Mouse (Mus musculus) hindbrain, embryonic 10.5 days (tissue): ENCODE measurements at regions not wholly inside any gene's neighbourhood (a gene's known extent, or its start where the extent isn't known, plus 50 kb on each side); places are given as distances from the start of the nearest gene placed in this dataset.

Experiments used
- DNase-seq: peaks from one replicate; pipeline ENCODE4 v3.0.0-alpha.2; 2017; ENCODE audit warnings: low spot score
- H3K27ac ChIP-seq: fragments of 300-500 bp; sonication (generic); 2 replicates; pipeline ENCODE4 v1.5.1; 2016; ENCODE audit warnings: mild to moderate bottlenecking, moderate library complexity
- H3K27me3 ChIP-seq: fragments of 300-500 bp; sonication (generic); 2 replicates; pipeline ENCODE4 v1.6.1; 2016; ENCODE audit warnings: mild to moderate bottlenecking; ENCODE audit not compliant: poor library complexity, insufficient read depth, severe bottlenecking
- H3K36me3 ChIP-seq: fragments of 300-500 bp; sonication (generic); 2 replicates; pipeline ENCODE4 v1.6.1; 2016; ENCODE audit warnings: mild to moderate bottlenecking, moderate library complexity
- H3K4me1 ChIP-seq: fragments of 300-500 bp; sonication (generic); replicated peaks from 2 replicates; pipeline ENCODE4 v1.6.1; 2016; ENCODE audit warnings: mild to moderate bottlenecking
- H3K4me3 ChIP-seq: fragments of 300-500 bp; sonication (generic); 2 replicates; pipeline ENCODE4 v1.5.1; 2016; ENCODE audit warnings: mild to moderate bottlenecking, moderate library complexity
- H3K9me3 ChIP-seq: fragments of 300-500 bp; sonication (generic); 2 replicates; pipeline ENCODE4 v1.6.1; 2016; ENCODE audit warnings: mild to moderate bottlenecking, moderate library complexity
- WGBS: fragments of 180-500 bp; shearing (Covaris S2); methylation state at CpG from one replicate; pipeline ENCODE4 v1.1.7; 2016; 5-methylcytosine and 5-hydroxymethylcytosine counted together

GRCm38 (mm10) chr8:7205086-7205485, 1456.0 kb downstream of the Efnb2 start:
- no peak overlapping the region for H3K27ac ChIP-seq
- no peaks in the 10 kb centered on the region for H3K27me3 ChIP-seq
- no peaks in the 10 kb centered on the region for H3K36me3 ChIP-seq
- H3K9me3 ChIP-seq = no peaks in the 10 kb centered on the region
- no peak overlapping the region for H3K4me3 ChIP-seq
- no peak for DNase-seq
- H3K4me1 ChIP-seq = no peaks in the 10 kb centered on the region
- 84% methylated on average over 4 of the region's 4 CpGs for WGBS

- Histone ChIP-seq H3K36me3 (no peaks in the 10 kb centered on the region), H3K9me3 (no peaks in the 10 kb centered on the region), H3K4me1 (no peaks in the 10 kb centered on the region), H3K4me3 (no peak overlapping the region), H3K27me3 (no peaks in the 10 kb centered on the region), H3K27ac (no peak overlapping the region)
- no peak for DNase-seq
Observed at GRCm38 (mm10) chr8:7190726-7191125, 1470.3 kb downstream of the Efnb2 start.

GRCm38 (mm10) chr8:7163361-7163760, 1497.7 kb downstream of the Efnb2 start:
- H3K36me3 ChIP-seq = no peaks in the 10 kb centered on the region
- H3K4me1 ChIP-seq = no peaks in the 10 kb centered on the region
- no peaks in the 10 kb centered on the region for H3K27me3 ChIP-seq
- DNase-seq = no peak
- no peak overlapping the region for H3K4me3 ChIP-seq
- H3K27ac ChIP-seq = no peak overlapping the region
- 91% methylated on average over 5 of the region's 5 CpGs for WGBS
- no peaks in the 10 kb centered on the region for H3K9me3 ChIP-seq

- Histone ChIP-seq H3K4me1 (0 out of 2 replicates have a peak, but pooled peaks cover 4% of the 10 kb centered on the region), H3K27me3 (no peaks in the 10 kb centered on the region), H3K27ac (peak overlapping the region; percentile 69), H3K36me3 (no peaks in the 10 kb centered on the region), H3K9me3 (no peaks in the 10 kb centered on the region), H3K4me3 (no peak overlapping the region)
- DNase-seq = peak; percentile 8
- 48% methylated on average over 4 of the region's 4 CpGs for WGBS
Observed at GRCm38 (mm10) chr8:7131746-7132145, 1529.3 kb downstream of the Efnb2 start.

GRCm38 (mm10) chr8:7108849-7109248, 1552.2 kb downstream of the Efnb2 start:
- Histone ChIP-seq H3K4me3 (no peak overlapping the region), H3K27me3 (no peaks in the 10 kb centered on the region), H3K36me3 (no peaks in the 10 kb centered on the region), H3K27ac (no peak overlapping the region), H3K4me1 (no peaks in the 10 kb centered on the region), H3K9me3 (no peaks in the 10 kb centered on the region)
- no peak for DNase-seq

- WGBS = 59% methylated on average over 2 of the region's 2 CpGs
- Histone ChIP-seq H3K36me3 (no peaks in the 10 kb centered on the region), H3K27me3 (no peaks in the 10 kb centered on the region), H3K4me3 (no peak overlapping the region), H3K27ac (no peak overlapping the region), H3K4me1 (peaks cover 4% of the 10 kb centered on the region; the same call in 1 of the 2 replicates), H3K9me3 (no peaks in the 10 kb centered on the region)
- peak; percentile 48 for DNase-seq
Observed at GRCm38 (mm10) chr8:7097577-7097976, 1563.5 kb downstream of the Efnb2 start.

GRCm38 (mm10) chr8:7092831-7093230, 1568.2 kb downstream of the Efnb2 start:
- 68% methylated on average over 2 of the region's 2 CpGs for WGBS

GRCm38 (mm10) chr8:7088123-7088522, 1572.9 kb downstream of the Efnb2 start:
- Histone ChIP-seq H3K27ac (no peak overlapping the region), H3K27me3 (no peaks in the 10 kb centered on the region), H3K36me3 (no peaks in the 10 kb centered on the region), H3K4me1 (no peaks in the 10 kb centered on the region), H3K4me3 (no peak overlapping the region), H3K9me3 (no peaks in the 10 kb centered on the region)
- no peak for DNase-seq
- WGBS = 63% methylated on average over 2 of the region's 2 CpGs

More at GRCm38 (mm10) chr8:7092831-7093230, 1568.2 kb downstream of the Efnb2 start:
- H3K9me3 ChIP-seq = no peaks in the 10 kb centered on the region
- no peak overlapping the region for H3K4me3 ChIP-seq
- H3K36me3 ChIP-seq = no peaks in the 10 kb centered on the region
- DNase-seq = no peak
- no peaks in the 10 kb centered on the region for H3K27me3 ChIP-seq
- no peaks in the 10 kb centered on the region for H3K4me1 ChIP-seq
- H3K27ac ChIP-seq = no peak overlapping the region

- H3K36me3 ChIP-seq = no peaks in the 10 kb centered on the region
- no peaks in the 10 kb centered on the region for H3K9me3 ChIP-seq
- DNase-seq = no peak
- WGBS = 89% methylated on average over 4 of the region's 4 CpGs
- H3K27ac ChIP-seq = no peak overlapping the region
- H3K4me1 ChIP-seq = no peaks in the 10 kb centered on the region
- H3K4me3 ChIP-seq = no peak overlapping the region
- H3K27me3 ChIP-seq = no peaks in the 10 kb centered on the region
Observed at GRCm38 (mm10) chr8:7060255-7060656, 1600.8 kb downstream of the Efnb2 start.

GRCm38 (mm10) chr8:7026247-7026844, 1634.7 kb downstream of the Efnb2 start:
- H3K27me3 ChIP-seq = no peaks in the 10 kb centered on the region
- 88% methylated on average over 3 of the region's 3 CpGs for WGBS

GRCm38 (mm10) chr8:7024336-7024735, 1636.7 kb downstream of the Efnb2 start:
- no peak for DNase-seq
- no peaks in the 10 kb centered on the region for H3K4me1 ChIP-seq
- H3K27me3 ChIP-seq = no peaks in the 10 kb centered on the region
- H3K9me3 ChIP-seq = no peaks in the 10 kb centered on the region
- H3K27ac ChIP-seq = no peak overlapping the region
- H3K36me3 ChIP-seq = no peaks in the 10 kb centered on the region
- no peak overlapping the region for H3K4me3 ChIP-seq
- WGBS = 90% methylated on average over 3 of the region's 3 CpGs

More at GRCm38 (mm10) chr8:7026247-7026844, 1634.7 kb downstream of the Efnb2 start:
- DNase-seq = no peak
- Histone ChIP-seq H3K4me3 (no peak overlapping the region), H3K36me3 (no peaks in the 10 kb centered on the region), H3K27ac (no peak overlapping the region), H3K4me1 (no peaks in the 10 kb centered on the region), H3K9me3 (no peaks in the 10 kb centered on the region)

GRCm38 (mm10) chr8:7011881-7012280, 1649.2 kb downstream of the Efnb2 start:
- DNase-seq = no peak
- no peaks in the 10 kb centered on the region for H3K27me3 ChIP-seq
- 80% methylated on average over 5 of the region's 5 CpGs for WGBS
- H3K4me1 ChIP-seq = no peaks in the 10 kb centered on the region
- no peaks in the 10 kb centered on the region for H3K36me3 ChIP-seq
- no peaks in the 10 kb centered on the region for H3K9me3 ChIP-seq
- H3K27ac ChIP-seq = no peak overlapping the region
- H3K4me3 ChIP-seq = no peak overlapping the region

GRCm38 (mm10) chr8:6991516-6991915, 1669.5 kb downstream of the Efnb2 start:
- no peak for DNase-seq
- H3K27ac ChIP-seq = no peak overlapping the region
- H3K4me3 ChIP-seq = no peak overlapping the region
- no peaks in the 10 kb centered on the region for H3K36me3 ChIP-seq
- no peaks in the 10 kb centered on the region for H3K4me1 ChIP-seq
- no peaks in the 10 kb centered on the region for H3K27me3 ChIP-seq
- no peaks in the 10 kb centered on the region for H3K9me3 ChIP-seq
- 89% methylated on average over 2 of the region's 2 CpGs for WGBS
